Mouse (Mus musculus) frontal cortex, postnatal 25 days (tissue): Measurements from ENCODE around the gene Syt16.

Experiments used
- DNase-seq, 2 experiments: peaks; one replicate each; pipeline ENCODE4 v3.0.0; 2022; ENCODE audit warnings: low spot score in 2 of 2

The Syt16 gene

GRCm38 (mm10) chr12:74212156-74212555 is 214.7 kb downstream of the Syt16 start:
- no peak for DNase-seq

GRCm38 (mm10) chr12:74216103-74216728 is 218.8 kb downstream of the Syt16 start:
- no peak for DNase-seq

GRCm38 (mm10) chr12:74219909-74220308 is 222.4 kb downstream of the Syt16 start:
- no peak for DNase-seq

- no peak for DNase-seq
These were observed 223.2 kb downstream of the Syt16 start for GRCm38 (mm10) chr12:74220651-74221050.

GRCm38 (mm10) chr12:74230808-74231207 is 233.3 kb downstream of the Syt16 start:
- peak; percentile 22 to 28 for DNase-seq

GRCm38 (mm10) chr12:74232845-74233244 is 235.4 kb downstream of the Syt16 start:
- no peak for DNase-seq

GRCm38 (mm10) chr12:74236191-74236590 is 238.7 kb downstream of the Syt16 start:
- DNase-seq = no peak

GRCm38 (mm10) chr12:74238056-74238455 is 240.6 kb downstream of the Syt16 start:
- peak in 1 of 2 experiments; percentile 20 for DNase-seq

- DNase-seq = no peak
These were observed 241.3 kb downstream of the Syt16 start for GRCm38 (mm10) chr12:74238806-74239205.

GRCm38 (mm10) chr12:74264846-74265245 is 267.4 kb downstream of the Syt16 start:
- DNase-seq = no peak

GRCm38 (mm10) chr12:74267049-74267448 is 269.6 kb downstream of the Syt16 start:
- no peak for DNase-seq

GRCm38 (mm10) chr12:74268644-74269285 is 271.3 kb downstream of the Syt16 start:
- DNase-seq = no peak

- no peak for DNase-seq
These were observed 275.1 kb downstream of the Syt16 start for GRCm38 (mm10) chr12:74272545-74272944.

GRCm38 (mm10) chr12:74277265-74277664 is 279.8 kb downstream of the Syt16 start:
- DNase-seq = no peak

GRCm38 (mm10) chr12:74281403-74281802 is 283.9 kb downstream of the Syt16 start:
- no peak for DNase-seq

GRCm38 (mm10) chr12:74282846-74283245 is 285.4 kb downstream of the Syt16 start:
- DNase-seq = no peak

GRCm38 (mm10) chr12:74284020-74284684 is 286.7 kb downstream of the Syt16 start:
- DNase-seq = peak; percentile 91 to 92

- DNase-seq = peak in 1 of 2 experiments; percentile 41
These were observed 287.2 kb downstream of the Syt16 start for GRCm38 (mm10) chr12:74284685-74285054.

- no peak for DNase-seq
These were observed 293.5 kb downstream of the Syt16 start for GRCm38 (mm10) chr12:74290983-74291382.

- peak in 1 of 2 experiments; percentile 53 for DNase-seq
These were observed 296.2 kb downstream of the Syt16 start for GRCm38 (mm10) chr12:74293624-74294023.

- no peak for DNase-seq
These were observed 298.9 kb downstream of the Syt16 start for GRCm38 (mm10) chr12:74296374-74296773.

GRCm38 (mm10) chr12:74301559-74301958 is 304.1 kb downstream of the Syt16 start:
- peak in 1 of 2 experiments; percentile 4 for DNase-seq
